Mouse (Mus musculus): ENCODE data around the gene Acot7. TPM values are rescaled to one million over a fixed set of nuclear protein-coding genes. Genes with fewer than 3 reads are reported as not detected.

Acot7 gene
- total RNA-seq, 2 experiments from 2014 or later: 15.4 to 19.1 TPM

DNA sequence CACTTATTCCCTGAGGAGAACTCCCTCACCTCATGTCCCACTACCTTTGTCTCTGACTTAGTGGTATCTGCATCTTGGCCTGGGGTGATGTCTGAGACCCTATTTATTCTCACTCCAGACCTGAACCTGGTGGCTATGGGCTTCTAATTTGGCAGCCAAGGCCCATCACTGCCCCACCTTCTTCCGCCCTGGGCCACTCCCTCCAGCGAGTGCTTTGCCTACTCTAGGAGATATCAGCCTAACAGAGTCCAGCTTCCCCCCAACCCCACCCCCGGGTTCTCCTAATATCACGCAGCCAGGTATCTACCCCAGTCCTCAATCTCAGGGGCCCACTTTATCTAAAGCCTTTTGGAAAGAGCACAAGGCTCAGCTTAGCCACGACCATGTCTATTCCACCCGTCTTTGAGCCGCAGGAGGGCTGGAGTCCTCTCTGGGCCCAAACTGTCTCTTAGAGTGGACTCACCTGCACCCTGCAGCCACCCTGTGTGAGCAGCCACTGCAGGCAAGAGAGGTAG lies 26.4 kb upstream of the Acot7 start:
- no peak for DNase-seq

DNA sequence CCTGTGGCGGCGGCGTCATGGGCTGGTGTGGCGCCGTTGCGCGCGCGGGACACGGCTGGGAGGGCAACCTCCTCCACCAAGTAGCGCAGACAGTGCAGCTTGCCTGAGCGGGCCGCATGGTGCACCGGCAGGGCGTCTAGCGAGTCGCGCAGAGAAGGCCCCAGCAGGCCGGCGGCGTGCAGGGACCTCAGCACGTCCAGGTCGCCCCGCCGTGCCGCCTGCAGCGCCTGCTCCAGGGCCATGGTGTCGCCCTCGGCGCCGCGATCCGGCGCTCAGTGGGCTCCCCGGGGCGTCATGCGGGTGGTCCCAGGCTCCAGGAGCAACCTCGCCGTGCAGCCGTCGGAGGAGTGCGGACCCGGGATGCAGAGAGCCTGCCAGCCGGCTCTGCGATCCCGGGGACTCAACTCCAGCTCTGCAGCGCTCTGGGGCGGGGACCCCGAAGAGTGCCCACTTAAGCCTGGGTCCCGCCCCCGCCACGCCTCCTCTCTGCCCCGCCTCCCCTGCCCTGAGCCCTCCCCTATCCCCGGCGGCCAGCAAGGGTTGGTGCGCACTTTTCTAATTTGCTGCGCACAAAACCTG lies 25.9 kb upstream of the Acot7 start, which contains the start of gene Espn:
Espn (minus strand) TSS at position 406 of the 579 bp plus-strand sequence.
- DNase-seq: peak; percentile 45

DNA sequence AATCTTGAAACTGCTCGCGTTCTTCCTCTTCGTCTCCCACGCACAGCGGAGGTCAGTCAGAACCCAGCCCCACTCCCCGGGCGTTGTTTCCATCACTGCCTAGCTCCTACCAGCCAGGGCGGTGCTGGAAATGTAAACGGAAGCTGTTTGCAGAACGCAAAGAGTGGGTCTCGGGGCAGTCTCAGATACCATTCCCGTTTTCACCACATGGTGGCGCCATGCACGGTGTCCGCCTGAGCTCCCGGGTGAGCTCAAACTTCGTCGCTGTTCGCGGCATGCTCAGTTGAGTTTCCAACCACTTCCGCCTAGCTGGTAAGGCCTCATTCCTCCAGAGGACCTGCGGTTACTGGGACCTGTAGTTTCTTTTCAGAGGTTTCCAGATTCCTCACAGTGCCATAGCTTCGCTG lies 24.2 kb upstream of the Acot7 start:
- peak; percentile 70 for DNase-seq

DNA sequence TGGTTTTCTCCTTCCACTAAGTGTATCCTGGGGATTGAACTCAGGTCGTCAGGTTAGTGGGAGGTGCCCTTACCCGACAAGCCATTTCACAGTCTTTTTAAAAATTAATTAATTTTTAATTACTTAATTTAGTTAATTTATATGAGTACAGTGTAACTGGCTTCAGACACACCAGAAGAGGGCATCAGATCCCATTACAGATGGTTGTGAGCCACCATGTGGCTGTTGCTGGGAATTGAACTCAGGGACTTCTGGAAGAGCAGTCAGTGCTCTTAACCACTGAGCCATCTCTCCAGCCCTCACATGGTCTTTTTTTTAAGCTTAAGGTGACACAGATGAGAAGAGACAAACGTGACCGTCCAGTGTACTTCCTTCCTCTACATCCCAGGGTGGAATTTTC lies 22.9 kb upstream of the Acot7 start:
- no peak for DNase-seq

DNA sequence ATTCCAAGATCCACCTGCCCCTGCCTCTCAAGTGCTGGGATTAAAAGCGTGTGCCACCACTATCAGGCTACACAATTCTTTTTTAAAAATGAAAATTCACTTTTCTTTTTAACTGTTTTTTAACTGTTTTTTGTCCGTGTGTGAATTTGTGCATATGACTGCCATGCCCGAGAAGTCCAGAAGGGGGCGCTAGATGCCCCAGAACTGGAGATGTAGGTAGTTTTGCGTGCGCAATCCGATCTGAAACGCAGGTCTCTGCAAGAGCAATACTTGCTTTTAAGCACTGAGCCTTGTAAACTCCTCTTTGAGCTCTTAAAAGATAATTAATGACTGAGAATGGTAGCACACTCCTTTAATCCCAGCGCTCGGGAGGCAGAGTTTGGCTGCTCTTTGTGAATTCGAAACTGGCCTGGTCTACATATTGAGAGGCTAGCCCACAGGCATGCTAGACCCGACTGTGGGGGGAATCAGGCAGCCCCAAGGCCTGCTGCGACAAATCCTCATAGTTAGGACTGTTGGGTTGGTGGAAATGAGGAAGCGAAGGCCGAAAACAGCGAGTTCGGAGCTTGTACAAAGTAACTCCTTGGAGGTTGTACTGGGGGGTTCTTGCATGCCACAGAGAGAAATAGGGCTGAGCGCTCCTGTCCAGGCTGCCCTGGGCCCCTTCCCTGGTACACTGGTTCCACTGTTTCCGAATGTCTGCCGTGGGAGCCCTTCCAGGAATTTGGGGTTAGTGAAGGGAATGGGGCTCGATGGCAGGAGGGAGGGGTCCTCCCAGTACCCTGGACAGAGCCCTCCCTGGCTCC lies 20.0 kb upstream of the Acot7 start:
- no peak for DNase-seq

DNA sequence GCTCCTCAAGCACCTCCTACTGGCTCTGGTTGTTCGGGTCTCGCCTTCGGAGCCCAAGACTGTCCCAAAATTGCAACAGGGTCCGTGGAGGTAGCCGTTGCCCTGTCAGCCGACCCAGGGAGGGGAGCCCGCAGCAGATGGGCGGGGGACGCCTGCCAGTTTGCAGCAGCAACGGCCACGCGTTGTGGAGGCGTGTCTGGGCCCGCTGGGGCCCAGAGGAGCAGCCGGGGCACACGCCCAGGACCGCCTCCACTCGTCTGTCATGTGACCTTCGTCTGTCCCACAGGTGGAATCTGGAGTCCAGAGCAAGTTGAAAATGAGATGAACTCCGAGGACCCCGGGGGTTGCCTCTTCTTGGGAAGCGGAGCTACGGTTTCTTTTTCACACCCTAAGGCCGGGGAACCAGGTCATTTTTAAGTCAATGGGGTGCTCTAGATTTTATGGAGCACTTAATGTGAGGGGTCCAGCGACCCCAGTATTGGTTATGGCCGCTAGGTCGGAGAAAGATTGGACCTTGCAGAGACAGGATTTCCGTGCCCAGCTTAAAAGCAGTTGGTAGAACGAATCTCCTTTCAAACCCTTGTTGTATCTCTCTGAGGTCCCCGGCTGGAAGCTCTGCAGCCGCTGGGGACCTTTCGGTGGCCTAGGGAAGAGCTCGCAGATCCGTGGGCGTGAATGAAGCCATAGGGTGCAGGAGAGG lies 19.2 kb upstream of the Acot7 start, which contains the start of gene Hes2:
Hes2 (plus strand) TSS at position 283 of the 700 bp plus-strand sequence.
- no peak for DNase-seq

DNA sequence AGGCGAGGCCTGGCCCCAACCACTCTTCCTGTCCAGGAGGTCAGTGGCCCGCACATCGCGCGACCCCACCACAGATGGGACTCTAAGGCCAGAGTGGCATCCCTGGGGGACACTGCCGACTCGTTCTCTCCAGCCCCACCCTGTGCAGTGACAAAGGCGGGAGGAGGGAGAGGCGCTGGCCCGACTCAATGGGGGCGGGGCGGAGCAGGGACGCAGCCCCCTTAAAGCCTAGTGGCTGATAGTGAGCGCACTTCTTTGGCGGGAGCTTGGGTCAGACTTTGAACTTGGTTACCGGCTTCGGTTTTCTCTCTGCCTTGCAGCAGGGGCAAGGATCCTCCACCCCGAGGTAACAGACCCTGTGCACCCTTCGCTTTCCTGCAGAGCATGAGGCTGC lies 18.7 kb upstream of the Acot7 start:
- no peak for DNase-seq

DNA sequence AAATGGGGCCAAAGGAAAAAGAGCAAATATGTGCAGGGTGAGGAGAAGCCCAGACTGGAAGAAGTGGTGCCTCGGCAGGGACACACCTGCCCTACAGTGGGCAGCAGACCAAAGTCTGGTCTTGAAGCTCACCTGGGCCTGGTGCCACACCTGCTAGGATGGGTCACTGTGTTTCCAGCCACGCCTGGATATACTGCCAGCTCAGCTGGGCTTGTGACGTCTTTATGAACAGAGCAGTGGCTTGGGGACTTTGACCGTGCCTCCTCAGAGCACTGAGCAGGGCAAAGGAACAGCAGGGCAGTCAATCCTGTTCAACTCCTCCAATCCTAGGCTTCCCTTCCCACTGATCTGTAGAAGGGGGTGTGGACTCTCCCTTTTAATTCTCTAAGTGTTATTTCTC lies 17.2 kb upstream of the Acot7 start:
- DNase-seq: no peak

DNA sequence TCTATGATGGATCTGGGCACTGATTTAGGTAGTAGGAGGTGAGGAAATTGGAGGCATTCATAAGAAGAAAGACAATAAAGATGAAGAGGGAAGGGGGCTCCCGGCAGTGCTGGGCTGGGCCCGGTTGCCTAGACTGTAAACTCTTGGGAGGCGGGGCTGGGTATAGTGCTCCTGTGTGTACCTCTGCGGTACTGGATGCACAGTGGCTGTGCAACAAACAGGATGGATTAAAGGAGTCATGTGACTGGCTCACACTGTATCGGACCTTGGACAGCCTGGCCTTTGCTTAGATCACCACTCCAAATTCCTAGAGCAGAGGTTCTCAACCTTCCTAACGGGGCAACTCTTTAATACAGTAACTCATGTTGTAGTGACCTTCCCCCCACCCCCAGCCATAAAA lies 16.3 kb upstream of the Acot7 start:
- no peak for DNase-seq

DNA sequence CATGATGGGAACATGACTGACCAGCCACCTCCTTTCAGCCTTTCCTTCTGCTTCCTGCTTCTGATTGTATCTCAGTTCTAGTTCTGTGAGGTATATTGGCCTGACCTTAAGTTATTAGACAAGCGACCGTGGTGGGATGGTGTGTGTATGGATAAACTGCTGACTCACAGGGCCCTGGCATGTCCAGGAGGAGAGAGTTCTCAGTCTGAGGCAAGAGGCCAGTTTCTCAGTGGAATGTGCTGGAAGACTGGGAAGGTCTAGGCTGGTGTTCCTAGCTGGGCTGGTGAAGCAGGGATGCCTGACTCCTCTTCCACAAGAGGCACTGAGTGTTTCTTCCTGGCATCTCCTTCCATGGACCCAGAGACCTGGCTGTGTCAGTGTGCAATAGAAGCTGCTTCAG lies 15.2 kb upstream of the Acot7 start:
- no peak for DNase-seq

DNA sequence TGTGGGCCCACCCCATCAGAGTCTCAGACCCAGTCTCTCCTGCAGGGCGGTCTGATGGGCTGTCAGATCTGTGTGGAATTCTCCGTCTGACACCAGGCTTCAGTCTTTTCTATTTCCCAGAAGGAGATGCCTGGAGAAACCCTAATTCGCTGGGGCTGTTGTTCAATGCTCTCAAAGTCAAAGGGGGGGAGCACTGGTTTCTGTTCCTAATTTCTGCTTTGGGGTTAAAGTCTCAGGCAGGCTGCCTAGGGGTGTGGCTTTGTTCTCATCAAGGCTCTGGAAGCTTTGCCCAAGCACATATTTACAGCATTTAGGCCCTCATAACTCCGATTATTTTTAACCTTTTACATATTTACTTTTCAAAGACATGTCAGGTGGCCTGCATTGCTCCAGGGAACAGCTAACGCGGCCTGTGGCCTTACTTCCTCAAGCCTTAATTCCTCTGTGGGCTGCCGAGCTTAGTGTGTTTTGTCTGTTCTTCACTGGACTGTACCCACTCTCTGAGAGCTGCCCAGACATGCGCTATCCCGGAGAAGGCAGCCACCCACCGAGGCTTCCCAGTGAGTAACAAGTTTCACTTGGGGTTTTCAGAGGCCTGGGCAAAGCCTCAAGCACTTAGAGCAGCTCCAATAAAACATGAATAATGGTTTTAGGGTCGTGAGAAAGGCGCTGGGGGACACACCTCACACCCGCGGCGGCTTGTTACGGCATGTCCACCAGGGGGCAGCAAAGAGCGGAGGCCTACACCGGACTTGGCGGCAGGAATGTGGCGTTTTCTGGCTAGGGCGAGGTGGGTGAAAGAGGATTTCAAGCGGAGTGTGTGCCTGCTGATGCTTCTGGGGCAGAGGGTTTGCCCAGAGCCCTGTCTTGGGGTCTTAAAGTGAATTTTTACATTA lies 12.7 kb upstream of the Acot7 start:
- DNase-seq: peak; percentile 49

DNA sequence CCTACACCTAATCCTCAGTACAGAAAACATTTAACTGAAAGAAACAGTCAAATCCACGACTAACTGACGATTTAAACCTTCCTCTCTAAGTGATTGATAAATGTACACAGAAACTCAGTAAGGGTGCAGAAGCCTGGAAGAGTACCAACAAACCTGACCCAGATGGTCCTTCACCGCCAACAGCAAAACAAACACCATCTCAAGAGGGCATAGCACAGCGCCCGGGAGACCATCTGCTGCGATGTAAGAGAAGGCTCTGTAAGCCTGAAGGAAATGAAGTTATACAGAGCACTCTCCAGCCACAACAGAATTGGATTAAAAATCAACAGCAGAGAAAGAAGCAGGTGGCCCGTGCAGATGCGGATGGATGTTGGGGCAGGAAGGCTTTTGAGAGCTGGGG lies 9.9 kb upstream of the Acot7 start:
- no peak for DNase-seq

DNA sequence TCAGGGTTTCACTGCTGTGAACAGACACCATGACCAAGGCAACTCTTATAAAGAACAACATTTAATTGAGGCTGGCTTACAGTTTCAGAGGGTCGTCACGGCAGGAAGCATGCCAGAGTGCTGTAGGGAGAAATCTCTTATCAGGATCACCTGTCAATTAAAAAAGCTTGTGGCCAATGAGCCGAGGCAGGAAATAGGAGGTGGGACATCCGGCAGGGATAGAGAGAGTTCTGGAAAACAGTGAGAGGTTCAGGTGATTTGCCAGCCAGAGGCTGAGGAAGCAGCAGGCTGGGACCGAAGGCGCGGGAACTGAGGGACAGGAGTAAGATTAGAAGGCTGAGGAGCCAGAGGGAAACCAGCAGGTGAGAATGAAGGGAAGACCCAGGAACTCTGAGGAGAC lies 8.8 kb upstream of the Acot7 start:
- DNase-seq: no peak

DNA sequence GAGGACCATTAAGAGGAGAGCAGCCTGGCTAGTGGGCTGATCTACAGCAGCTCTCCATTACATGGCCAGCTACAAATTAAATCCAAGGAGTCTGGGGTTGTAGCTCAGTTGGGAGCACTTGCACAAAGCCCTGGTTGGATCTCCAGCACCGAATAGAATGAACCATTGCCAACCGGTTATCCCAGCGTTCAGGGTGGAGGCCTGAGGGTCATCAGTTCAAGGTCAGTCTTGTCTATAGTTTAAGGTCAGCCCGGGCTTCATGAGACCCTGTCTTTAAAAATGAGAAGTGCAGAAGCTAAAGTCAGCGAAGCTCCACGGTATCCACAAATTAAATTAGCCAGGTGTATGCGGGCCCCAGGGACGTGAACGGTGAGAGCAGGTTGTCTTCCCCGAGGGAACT lies 7.6 kb upstream of the Acot7 start:
- no peak for DNase-seq

DNA sequence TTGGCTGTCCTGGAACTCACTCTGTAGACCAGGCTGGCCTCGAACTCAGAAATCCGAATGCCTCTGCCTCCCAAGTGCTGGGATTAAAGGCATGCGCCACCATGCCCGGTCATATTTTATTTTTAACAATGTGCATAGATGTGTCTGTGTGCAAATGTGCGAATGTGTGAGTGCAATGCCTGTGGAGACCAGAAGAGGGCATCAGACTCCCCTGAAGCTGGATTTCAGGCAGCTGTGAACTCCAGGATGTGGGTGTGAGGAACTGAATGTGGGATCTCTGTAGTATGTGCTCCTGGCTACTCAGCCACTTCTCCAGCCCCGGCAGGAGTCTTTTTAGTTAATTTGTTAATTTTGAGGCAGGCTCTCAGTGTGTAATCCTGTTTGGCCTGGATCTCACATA lies 6.4 kb upstream of the Acot7 start:
- DNase-seq: no peak

DNA sequence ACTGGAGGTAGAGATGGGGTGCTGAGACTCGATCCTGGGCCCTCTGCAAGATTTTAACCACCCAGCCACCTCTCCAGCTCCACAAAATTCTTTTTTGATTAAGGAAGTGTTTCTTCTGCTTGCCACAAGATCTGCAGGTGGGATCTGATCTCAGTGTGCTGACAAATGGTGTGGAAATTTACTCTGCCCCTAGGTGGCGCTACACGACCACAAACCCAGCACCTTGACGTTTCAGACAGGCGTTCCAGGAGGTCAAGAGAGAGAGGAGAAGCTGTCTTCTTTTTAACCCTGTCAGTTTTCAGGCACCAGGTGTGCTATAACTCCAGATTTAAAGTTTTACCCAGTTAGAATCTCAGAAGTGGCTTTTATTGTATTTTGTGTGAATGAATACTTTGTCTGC lies 4.9 kb upstream of the Acot7 start:
- peak; percentile 49 for DNase-seq

DNA sequence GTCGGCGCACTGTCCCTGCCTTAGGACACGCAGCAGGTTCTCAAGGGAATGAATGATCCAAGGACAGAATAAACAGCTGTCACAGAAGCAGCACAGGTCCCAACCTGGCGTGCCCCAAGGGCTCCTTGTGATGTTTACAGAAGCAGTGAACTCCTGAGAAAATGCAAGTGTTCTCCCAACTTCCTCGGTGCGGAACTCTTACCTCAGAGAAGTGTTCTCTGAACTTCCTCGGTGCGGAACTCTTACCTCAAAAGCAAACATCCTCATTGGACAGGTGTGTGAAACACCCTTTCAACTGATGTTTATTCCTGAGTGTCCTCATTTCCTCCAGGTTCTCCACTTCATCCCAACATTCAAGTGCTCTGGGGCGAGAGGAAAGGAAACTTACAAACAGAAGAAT lies 4.0 kb upstream of the Acot7 start:
- no peak for DNase-seq

DNA sequence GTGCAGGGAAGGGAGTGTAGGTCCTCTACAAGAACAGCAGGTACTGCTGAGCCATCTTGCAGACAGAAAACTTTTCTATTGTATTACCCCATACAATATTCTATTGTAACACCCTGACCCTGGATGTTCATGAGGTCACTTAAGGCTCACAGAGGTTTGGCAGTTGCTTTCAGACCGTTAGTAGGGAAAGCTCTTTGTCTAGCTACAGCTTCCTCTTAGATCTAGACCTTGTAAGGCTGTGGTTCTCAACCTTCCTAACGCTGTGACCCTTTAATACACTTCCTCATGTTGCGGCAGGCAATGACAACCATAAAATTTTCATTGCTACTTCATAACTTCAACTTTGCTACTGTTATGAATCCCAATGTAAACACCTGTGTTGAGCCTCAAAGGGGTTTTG lies 1.3 kb upstream of the Acot7 start:
- no peak for DNase-seq

DNA sequence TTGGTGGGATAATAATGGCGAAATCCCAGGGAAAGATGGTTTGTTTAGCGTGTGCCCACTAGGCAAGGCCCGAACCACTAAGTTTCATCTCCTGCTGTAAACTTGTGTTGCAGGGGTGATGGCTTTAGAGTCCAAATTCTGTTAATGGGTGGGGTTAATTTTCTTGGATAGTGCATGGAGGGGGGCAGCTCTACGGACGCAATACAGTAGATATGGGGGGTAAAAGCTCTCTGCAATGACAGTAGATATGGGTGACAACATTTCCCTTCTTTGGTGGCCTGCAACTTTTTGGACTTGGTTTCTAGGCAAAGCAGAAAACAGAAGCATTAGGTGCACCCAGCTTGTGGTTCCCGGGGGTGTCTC lies 779 bp upstream of the Acot7 start:
- no peak for DNase-seq

DNA sequence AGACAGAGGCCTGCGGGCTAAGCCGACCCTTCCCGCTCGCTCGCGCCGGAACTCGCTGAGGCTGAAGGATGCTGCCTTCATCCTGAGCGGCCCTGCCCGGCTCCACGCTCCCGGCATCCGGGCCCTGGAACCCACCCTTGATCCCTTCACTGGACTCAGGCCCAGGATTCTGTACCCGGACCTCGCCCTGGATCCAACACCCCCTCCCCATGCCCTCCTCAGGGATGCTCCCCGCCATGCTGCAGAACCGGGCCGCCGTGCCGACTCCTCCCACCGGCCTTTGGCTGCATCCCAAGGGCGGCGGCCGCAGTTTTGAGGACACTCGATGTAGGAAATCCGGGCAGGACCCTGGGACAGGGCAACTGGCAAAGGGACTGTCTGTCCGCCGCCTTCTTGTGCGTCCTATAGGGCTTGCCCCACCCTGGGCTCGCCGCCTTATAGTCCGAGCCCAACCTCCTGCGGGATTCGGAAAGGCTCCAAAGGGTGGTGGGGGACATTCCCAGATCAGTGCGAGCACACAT lies 470 bp downstream of the Acot7 start:
- peak; percentile 26 for DNase-seq

DNA sequence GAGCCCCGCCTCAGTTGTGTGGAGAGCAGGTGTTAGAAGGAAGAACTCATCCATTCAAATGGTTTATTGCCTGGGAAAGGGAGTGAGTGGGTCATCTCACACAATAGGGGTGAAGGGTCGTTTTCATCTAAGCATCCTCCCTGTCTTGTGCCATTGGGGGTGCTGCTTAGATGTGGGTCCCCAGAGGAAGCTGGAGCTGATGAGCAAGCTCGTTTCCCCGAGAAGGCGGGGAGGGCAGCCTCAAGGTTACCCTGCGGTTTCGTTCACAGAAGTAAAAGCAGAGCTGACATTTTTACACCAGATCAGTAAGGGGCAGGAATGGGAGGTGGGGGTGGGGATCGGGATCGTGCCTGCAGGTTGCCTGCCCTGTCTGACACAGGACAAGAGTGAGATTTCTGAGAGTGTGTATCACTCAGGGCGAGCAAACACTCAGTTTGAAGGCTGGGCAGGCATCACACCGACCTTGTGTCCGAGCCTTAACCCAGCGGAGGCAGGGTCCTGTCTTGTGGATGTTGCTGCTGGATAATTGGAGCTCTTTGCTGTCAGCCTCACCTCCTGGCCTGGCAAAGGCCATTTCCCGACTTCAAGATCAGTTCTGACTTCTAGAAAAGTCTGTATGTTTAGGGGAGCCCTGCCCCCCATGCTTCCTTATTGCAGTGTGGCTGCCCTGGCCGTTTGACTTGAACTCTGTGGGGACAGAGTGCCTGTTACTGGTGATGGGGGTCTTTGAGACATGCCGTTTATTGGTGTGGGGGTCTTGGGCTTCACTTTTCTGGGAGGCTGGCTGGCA lies 1.2 kb downstream of the Acot7 start:
- DNase-seq: no peak
